Mouse (Mus musculus) heart, embryonic 12.5 days (tissue): ENCODE measurements at regions not wholly inside any gene's neighbourhood (a gene's known extent, or its start where the extent isn't known, plus 50 kb on each side); places are given as distances from the start of the nearest gene placed in this dataset.

Experiments
- ATAC-seq: fragments of 200-750 bp; cut with Nextera tagmentation; 2 replicates; pipeline ENCODE4 v1.8.0; 2017; ENCODE audit warnings: moderate TSS enrichment, moderate library complexity; ENCODE audit not compliant: insufficient number of reproducible peaks, low FRiP score
- H3K27ac ChIP-seq: fragments of 300-500 bp; sonication (generic); 2 replicates; pipeline ENCODE4 v1.5.1; 2016; ENCODE audit warnings: mild to moderate bottlenecking, moderate library complexity; ENCODE audit not compliant: poor library complexity, severe bottlenecking
- H3K27me3 ChIP-seq: fragments of 300-500 bp; sonication (generic); replicated peaks from 2 replicates; pipeline ENCODE4 v1.6.1; 2016; ENCODE audit warnings: mild to moderate bottlenecking, moderate library complexity
- H3K36me3 ChIP-seq: fragments of 300-500 bp; sonication (generic); 2 replicates; pipeline ENCODE4 v1.6.1; 2016; ENCODE audit warnings: mild to moderate bottlenecking, moderate library complexity
- H3K4me1 ChIP-seq: fragments of 300-500 bp; sonication (generic); replicated peaks from 2 replicates; pipeline ENCODE4 v1.6.1; 2016; ENCODE audit warnings: mild to moderate bottlenecking
- H3K4me2 ChIP-seq: fragments of 300-500 bp; sonication (generic); 2 replicates; pipeline ENCODE4 v1.6.1; 2016; ENCODE audit warnings: mild to moderate bottlenecking, moderate library complexity
- H3K4me3 ChIP-seq: fragments of 300-500 bp; sonication (generic); 2 replicates; pipeline ENCODE4 v1.5.1; 2016; ENCODE audit warnings: mild to moderate bottlenecking
- H3K9ac ChIP-seq: fragments of 300-500 bp; sonication (generic); 2 replicates; pipeline ENCODE4 v1.6.1; 2016; ENCODE audit warnings: mild to moderate bottlenecking, moderate library complexity
- H3K9me3 ChIP-seq: fragments of 300-500 bp; sonication (generic); replicated peaks from 2 replicates; pipeline ENCODE4 v1.6.1; 2016; ENCODE audit warnings: mild to moderate bottlenecking, moderate library complexity
- WGBS: fragments of 180-500 bp; shearing (Covaris S2); methylation state at CpG from one replicate; pipeline ENCODE4 v1.1.7; 2016; 5-methylcytosine and 5-hydroxymethylcytosine counted together

GRCm38 (mm10) chr2:8628007-8628406 lies 1118.6 kb upstream of the Celf2 start:
- no peak overlapping the region for H3K4me2 ChIP-seq
- H3K9ac ChIP-seq = no peak overlapping the region
- H3K4me3 ChIP-seq = no peak overlapping the region
- H3K9me3 ChIP-seq = no peaks in the 10 kb centered on the region
- H3K27me3 ChIP-seq = no peaks in the 10 kb centered on the region
- ATAC-seq = no peak
- 52% methylated on average over 1 of the region's 1 CpGs for WGBS
- H3K36me3 ChIP-seq = no peaks in the 10 kb centered on the region
- H3K4me1 ChIP-seq = no peaks in the 10 kb centered on the region
- no peak overlapping the region for H3K27ac ChIP-seq

GRCm38 (mm10) chr2:8628485-8629208 lies 1119.3 kb upstream of the Celf2 start:
- Histone ChIP-seq H3K27ac (no peak overlapping the region), H3K4me1 (no peaks in the 10 kb centered on the region), H3K36me3 (no peaks in the 10 kb centered on the region), H3K4me2 (no peak overlapping the region), H3K4me3 (no peak overlapping the region), H3K9ac (no peak overlapping the region), H3K9me3 (no peaks in the 10 kb centered on the region), H3K27me3 (no peaks in the 10 kb centered on the region)
- peak; percentile 80 for ATAC-seq
- 91% methylated on average over 2 of the region's 2 CpGs for WGBS

GRCm38 (mm10) chr2:8638082-8638481 lies 1128.7 kb upstream of the Celf2 start:
- H3K9me3 ChIP-seq = no peaks in the 10 kb centered on the region
- no peak overlapping the region for H3K4me2 ChIP-seq
- no peak for ATAC-seq

GRCm38 (mm10) chr2:8639282-8639681 lies 1129.9 kb upstream of the Celf2 start:
- WGBS = 53% methylated on average over 3 of the region's 3 CpGs
- Histone ChIP-seq H3K27ac (no peak overlapping the region), H3K9ac (no peak overlapping the region), H3K4me2 (no peak overlapping the region), H3K4me3 (no peak overlapping the region), H3K9me3 (no peaks in the 10 kb centered on the region), H3K36me3 (no peaks in the 10 kb centered on the region), H3K4me1 (no peaks in the 10 kb centered on the region), H3K27me3 (no peaks in the 10 kb centered on the region)
- no peak for ATAC-seq

More at GRCm38 (mm10) chr2:8638082-8638481, 1128.7 kb upstream of the Celf2 start:
- H3K4me1 ChIP-seq = no peaks in the 10 kb centered on the region
- H3K36me3 ChIP-seq = no peaks in the 10 kb centered on the region
- no peak overlapping the region for H3K9ac ChIP-seq
- H3K27me3 ChIP-seq = no peaks in the 10 kb centered on the region
- no peak overlapping the region for H3K4me3 ChIP-seq
- no peak overlapping the region for H3K27ac ChIP-seq
- WGBS = 55% methylated on average over 7 of the region's 7 CpGs

- no peak overlapping the region for H3K4me3 ChIP-seq
- H3K9me3 ChIP-seq = no peaks in the 10 kb centered on the region
- no peaks in the 10 kb centered on the region for H3K4me1 ChIP-seq
- ATAC-seq = no peak
- H3K4me2 ChIP-seq = no peak overlapping the region
- H3K27ac ChIP-seq = no peak overlapping the region
- WGBS = 21% methylated on average over 1 of the region's 1 CpGs
- H3K36me3 ChIP-seq = no peaks in the 10 kb centered on the region
- no peak overlapping the region for H3K9ac ChIP-seq
- no peaks in the 10 kb centered on the region for H3K27me3 ChIP-seq
These were observed 1136.1 kb upstream of the Celf2 start for GRCm38 (mm10) chr2:8645463-8645862.

GRCm38 (mm10) chr2:8660544-8660943 lies 1151.2 kb upstream of the Celf2 start:
- ATAC-seq = no peak
- Histone ChIP-seq H3K27me3 (no peaks in the 10 kb centered on the region), H3K4me2 (no peak overlapping the region), H3K36me3 (no peaks in the 10 kb centered on the region), H3K9ac (no peak overlapping the region), H3K27ac (no peak overlapping the region), H3K4me3 (no peak overlapping the region), H3K4me1 (no peaks in the 10 kb centered on the region), H3K9me3 (no peaks in the 10 kb centered on the region)
- 79% methylated on average over 7 of the region's 7 CpGs for WGBS

GRCm38 (mm10) chr2:8673751-8674378 lies 1164.5 kb upstream of the Celf2 start:
- Histone ChIP-seq H3K9ac (no peak overlapping the region), H3K9me3 (no peaks in the 10 kb centered on the region), H3K27ac (no peak overlapping the region), H3K27me3 (0 out of 2 replicates have a peak, but pooled peaks cover 5% of the 10 kb centered on the region), H3K4me1 (no peaks in the 10 kb centered on the region), H3K36me3 (no peaks in the 10 kb centered on the region), H3K4me3 (no peak overlapping the region), H3K4me2 (no peak overlapping the region)
- ATAC-seq = no peak
- 12% methylated on average over 10 of the region's 10 CpGs for WGBS

GRCm38 (mm10) chr2:8675537-8675936 lies 1166.2 kb upstream of the Celf2 start:
- 59% methylated on average over 4 of the region's 4 CpGs for WGBS
- H3K4me3 ChIP-seq = no peak overlapping the region
- ATAC-seq = no peak
- H3K4me1 ChIP-seq = no peaks in the 10 kb centered on the region
- 0 out of 2 replicates have a peak, but pooled peaks cover 5% of the 10 kb centered on the region for H3K27me3 ChIP-seq
- no peak overlapping the region for H3K9ac ChIP-seq
- H3K4me2 ChIP-seq = no peak overlapping the region
- no peak overlapping the region for H3K27ac ChIP-seq
- H3K36me3 ChIP-seq = no peaks in the 10 kb centered on the region
- H3K9me3 ChIP-seq = no peaks in the 10 kb centered on the region

GRCm38 (mm10) chr2:8676546-8676945 lies 1167.2 kb upstream of the Celf2 start:
- Histone ChIP-seq H3K36me3 (no peaks in the 10 kb centered on the region), H3K4me2 (no peak overlapping the region), H3K4me3 (no peak overlapping the region), H3K27me3 (0 out of 2 replicates have a peak, but pooled peaks cover 3% of the 10 kb centered on the region), H3K27ac (no peak overlapping the region), H3K9ac (no peak overlapping the region), H3K4me1 (no peaks in the 10 kb centered on the region), H3K9me3 (no peaks in the 10 kb centered on the region)
- ATAC-seq = no peak
- 11% methylated on average over 4 of the region's 4 CpGs for WGBS

GRCm38 (mm10) chr2:8690846-8691643 lies 1181.7 kb upstream of the Celf2 start:
- H3K4me3 ChIP-seq = no peak overlapping the region
- H3K4me2 ChIP-seq = no peak overlapping the region
- H3K27me3 ChIP-seq = no peaks in the 10 kb centered on the region
- ATAC-seq = no peak
- no peaks in the 10 kb centered on the region for H3K4me1 ChIP-seq
- 63% methylated on average over 8 of the region's 8 CpGs for WGBS
- no peak overlapping the region for H3K9ac ChIP-seq
- no peaks in the 10 kb centered on the region for H3K9me3 ChIP-seq
- no peaks in the 10 kb centered on the region for H3K36me3 ChIP-seq
- no peak overlapping the region for H3K27ac ChIP-seq

GRCm38 (mm10) chr2:8729306-8729705 lies 1151.7 kb upstream of the 4930412O13Rik start:
- H3K4me3 ChIP-seq = no peak overlapping the region
- H3K4me2 ChIP-seq = no peak overlapping the region
- no peaks in the 10 kb centered on the region for H3K9me3 ChIP-seq
- no peaks in the 10 kb centered on the region for H3K27me3 ChIP-seq
- WGBS = 75% methylated on average over 8 of the region's 8 CpGs
- H3K9ac ChIP-seq = no peak overlapping the region
- H3K36me3 ChIP-seq = no peaks in the 10 kb centered on the region
- no peak overlapping the region for H3K27ac ChIP-seq
- no peaks in the 10 kb centered on the region for H3K4me1 ChIP-seq
- ATAC-seq = no peak
